Mouse (Mus musculus) c-Kit-positive CD71-negative TER-119-negative erythroid progenitor cells, embryonic 14.5 days (primary cell): Measurements from ENCODE around the gene Cnpy1.

Experiments
- DNase-seq: peaks from one replicate; pipeline ENCODE4 v3.0.0-alpha.2; 2013; ENCODE audit warnings: low read depth

Cnpy1 gene

DNA sequence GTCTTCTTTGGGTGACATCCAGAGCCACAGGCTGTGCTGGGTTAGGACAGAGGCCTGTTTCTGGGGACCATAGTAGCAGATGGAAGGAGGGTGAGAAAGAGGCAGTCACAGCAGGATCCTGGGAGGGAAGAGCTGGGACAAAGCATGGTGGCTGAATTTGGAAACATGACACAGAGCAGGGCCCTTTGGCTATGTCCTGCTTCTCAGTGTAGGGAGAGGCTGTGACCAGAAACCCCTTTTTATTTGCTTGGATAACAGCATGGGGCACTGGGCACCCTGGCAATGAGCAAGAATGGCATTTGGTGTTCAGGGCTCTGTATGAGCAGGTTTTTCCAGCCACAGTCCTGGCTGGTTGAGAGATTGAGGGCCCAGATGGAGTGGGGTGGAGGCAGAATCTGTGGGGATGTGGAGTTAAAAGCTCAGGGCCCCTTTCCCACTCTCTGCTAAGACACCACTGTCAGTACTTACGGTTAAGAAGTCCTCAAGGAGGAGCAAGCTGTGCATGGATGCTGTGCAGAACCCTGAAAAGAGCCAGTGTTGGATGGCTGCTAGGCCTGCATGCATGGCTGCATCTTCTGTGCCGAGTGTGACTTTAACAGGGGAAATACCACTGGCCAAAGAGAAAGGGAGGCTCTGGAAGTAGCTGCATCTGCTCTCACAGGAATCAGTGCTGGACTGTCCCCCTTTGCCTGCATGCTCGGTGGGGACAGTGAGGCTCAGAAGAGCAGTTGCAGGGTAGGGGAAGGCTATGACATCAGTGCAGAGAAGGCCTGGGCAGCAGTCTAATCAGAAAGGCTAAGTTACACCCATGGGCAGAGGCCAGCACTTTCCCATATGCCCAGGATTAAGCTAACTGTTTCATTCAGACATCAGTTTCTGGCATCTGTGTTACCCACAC lies 54.2 kb downstream of the Cnpy1 start:
- no peak for DNase-seq

DNA sequence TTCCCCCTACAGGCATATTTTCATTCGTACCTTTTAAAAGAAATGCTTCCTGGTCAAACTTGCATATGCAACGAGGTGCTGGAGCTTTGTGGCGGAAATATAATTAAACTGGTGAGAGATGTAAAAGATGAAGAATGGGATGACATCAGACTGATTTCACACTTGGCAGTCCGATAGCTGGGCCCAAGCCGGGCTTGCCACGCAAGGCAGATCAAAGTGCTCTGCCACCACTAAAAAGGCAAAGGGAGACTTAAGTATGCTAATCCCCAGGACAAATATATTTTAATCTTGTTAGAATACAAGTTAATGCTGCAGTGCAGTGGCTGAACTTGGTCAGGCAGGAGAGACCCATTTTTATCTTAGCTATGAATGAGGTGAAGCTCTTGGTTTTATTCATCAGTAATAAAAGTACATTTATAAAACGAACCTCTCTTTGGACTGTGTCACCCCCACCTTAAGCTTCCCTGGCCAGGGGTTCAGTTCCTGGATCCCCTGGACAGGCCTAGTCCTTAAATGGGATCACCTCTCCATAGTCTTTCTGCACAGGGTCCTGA lies 66.3 kb downstream of the Cnpy1 start:
- DNase-seq, result no peak

DNA sequence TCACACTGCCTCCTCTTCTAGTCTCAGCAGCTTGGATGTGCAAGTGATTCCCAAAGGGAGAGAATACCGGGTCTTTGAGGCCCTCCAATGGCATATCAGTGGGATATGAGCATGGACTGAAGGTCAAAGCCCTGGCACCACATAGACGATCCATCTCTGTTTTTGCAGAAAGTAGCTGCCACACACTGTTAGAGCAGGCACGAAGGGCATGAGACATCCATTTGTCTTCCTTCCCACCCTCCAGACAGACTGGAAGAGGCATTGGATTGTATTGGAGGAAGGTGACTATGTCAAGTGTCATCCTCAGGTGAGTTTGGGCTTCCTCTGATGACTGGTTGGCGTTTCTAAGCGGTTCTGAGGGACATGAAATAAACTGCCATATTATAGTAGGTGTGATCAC lies 67.3 kb downstream of the Cnpy1 start:
- DNase-seq, result no peak

DNA sequence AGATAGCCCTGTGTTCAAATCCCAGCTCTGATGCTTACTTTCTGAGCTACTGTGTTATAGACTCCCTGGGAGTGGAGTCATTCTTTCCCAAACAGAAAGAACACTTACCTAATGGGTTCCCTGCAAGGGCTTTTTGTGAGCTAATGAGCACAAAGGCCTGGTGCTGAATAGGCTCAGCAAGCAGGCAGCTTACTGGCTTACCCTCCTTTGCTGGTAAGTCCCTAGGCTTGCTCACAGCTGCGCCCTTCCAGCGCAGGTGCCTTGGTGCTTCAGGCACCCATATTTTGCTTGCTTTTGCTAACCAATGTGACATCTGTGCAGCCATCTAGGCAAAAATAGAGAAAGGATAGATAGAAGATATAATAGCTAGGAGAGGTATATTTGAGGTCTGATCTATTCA lies 69.0 kb downstream of the Cnpy1 start:
- DNase-seq, result no peak

DNA sequence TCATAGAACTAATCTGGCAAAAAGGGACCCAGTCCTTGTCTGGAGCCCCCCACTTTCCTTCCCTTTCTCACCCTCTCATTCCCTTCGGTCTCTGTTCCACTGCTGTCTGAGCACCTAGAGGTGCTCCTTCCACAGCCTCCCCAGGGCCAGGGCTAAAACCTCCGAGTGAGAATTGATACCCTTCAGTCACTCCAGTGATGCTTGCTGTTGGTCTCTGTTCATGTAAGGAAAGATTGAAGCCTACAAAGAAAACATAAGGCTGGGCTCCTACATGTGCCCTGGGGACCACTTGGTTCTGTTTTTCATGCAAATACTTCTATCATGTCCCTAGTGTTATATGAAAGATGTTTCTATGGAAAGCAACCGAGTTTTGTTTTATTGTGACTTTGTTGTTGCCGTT lies 69.6 kb downstream of the Cnpy1 start:
- DNase-seq, result no peak

DNA sequence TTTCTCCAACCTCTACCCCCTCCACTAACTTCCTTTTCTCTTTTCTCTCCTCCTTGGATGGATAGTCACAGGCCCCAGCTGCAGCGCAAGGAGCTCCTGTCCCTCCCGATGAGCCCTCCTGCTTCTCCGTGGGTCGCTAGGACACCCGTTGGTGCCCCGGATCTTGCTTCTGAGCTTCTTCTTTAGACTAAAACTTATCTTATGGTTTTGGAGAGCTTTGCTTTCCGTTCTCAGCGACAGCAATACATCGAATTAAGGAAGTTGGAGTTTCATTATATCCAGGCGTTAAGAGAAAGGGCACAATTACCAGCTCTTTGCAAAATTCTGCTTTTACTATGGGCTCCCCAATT lies 70.1 kb downstream of the Cnpy1 start:
- no peak for DNase-seq

DNA sequence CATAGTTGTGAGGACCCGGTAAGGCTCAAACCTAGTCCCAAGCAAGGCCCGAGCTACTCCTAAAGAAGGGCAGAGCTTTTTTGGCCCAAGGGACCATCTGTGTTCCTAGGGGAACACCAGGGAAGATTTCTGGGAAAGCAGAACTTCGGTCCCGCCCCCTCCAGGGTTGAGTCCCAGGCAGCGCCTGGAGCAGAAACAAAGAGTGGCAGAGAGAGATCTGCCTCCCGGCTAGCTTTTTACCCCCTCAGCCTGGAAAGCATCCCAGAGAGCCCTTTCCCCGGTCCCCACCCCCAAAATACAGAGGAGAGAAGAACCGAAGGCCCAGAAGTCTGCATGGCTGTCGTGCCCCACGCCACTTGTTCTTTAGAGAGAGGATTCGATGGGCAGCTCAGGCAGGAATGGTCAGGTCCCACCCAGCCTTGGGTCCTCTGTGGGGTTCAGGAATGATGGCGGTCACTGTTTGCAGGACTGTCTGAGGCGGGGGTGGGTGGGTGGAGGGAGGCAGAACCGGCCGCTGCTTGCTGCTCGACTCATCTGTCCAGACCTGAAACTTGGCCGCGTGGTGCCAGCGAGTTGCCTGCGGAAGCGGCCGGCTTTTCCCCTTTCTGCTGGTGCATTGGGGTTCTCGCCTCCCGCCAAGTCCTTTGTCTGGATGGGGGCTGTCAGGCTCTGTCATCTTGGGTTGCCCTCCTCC lies 70.6 kb downstream of the Cnpy1 start:
- no peak for DNase-seq

DNA sequence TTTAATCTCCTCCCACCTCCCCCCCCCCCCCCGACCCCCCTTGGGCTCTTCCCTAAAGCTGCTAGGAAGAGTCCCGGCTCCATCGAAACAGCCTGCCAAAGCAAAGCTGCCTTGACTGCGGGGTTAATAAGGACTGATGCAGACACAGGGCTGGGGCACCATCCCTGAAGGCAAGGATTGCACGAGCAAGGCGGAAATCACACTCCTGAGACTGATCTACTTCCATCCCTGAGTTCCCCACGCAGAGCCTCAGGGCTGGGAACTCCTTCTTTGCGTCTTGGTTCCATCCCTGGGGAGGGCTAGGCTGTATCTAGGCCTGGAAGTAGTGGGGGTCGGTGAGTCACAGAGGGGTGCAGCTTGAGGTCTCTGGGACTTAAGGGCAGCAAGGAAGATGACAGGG lies 71.5 kb downstream of the Cnpy1 start:
- no peak for DNase-seq

DNA sequence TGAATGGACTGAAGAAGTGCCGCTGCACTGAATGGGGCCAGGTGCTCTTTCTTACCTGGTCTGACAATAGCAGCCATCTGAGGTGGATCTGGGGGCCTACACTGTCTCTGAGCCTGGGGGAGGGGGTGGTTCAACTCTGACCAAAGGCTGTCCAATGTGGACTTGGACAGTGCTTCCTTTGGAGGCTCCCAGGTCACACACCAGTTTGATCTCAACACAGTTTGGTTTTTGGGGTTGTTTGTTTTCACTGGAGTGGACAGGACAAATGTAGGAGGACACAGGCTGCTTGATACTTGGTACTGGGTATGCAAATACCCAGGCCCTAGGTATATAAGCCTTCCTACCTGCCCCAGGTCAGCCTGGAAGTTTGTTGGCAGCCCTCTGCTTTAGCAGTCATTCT lies 71.9 kb downstream of the Cnpy1 start:
- DNase-seq, result no peak

DNA sequence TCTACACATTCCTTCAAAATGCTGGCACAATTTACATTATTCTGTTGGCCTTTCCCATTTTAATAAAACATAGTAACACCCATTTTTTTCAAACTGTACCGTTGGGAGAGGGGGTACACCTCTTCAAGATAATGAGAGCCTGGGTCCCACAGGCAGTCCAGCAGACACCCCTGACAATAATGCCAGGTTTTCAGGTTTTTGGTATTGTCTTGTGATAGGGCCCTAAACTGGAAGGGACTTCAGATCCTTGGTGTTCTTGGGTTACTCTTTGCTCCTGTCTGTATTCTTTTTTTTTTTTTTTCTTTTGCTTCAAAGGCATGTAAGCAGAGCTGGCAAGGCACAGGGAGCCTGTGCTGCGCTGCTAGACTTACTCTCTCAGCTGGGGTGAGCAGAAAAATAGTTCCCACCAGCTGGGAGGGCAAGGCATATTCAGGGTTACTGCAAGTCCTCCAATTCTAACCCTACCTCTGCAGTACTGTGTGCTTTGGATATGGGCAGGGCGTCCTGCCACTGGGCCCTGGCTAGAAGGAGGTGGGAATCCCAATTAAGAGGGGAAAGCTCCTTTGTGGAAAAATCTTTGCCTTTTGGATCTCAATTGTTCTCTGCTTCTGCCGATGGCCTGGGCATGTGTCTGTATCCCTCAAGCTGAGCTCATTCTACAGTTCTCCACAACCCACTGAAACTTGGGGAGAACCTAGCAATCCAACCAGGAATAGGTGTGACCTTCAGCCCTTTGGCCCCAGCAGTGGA lies 72.5 kb downstream of the Cnpy1 start:
- no peak for DNase-seq

DNA sequence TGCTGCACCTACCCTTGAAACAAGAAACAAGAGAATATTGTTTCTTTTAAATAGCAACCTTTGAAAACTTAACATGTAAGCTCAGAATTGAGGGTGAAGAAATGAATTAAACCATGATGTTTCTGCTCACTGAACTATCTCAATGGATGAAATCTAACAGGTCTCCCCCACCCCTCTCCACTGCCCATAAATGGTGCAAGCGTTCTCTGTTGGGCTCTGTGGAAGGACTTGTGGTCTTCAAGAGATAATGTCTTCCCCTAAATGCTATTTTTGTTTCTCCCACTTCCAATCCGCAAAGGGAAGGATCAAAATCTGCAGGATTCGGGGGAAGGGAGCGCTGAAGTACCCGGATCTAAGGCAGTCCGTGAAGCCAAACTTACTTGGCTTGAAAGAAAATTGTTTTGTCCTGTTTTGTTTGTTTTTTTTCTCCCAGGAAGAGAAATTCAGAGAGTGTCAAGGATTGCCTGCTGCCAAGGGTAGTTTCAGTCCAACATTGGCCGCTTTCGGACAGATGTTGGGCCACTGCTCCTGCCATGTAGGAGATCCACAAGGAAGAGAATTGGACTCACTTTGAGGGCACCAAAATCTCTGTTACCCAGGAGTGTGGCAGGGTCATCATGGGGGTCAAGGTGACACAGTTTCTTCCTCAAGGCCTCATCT lies 73.2 kb downstream of the Cnpy1 start:
- no peak for DNase-seq

DNA sequence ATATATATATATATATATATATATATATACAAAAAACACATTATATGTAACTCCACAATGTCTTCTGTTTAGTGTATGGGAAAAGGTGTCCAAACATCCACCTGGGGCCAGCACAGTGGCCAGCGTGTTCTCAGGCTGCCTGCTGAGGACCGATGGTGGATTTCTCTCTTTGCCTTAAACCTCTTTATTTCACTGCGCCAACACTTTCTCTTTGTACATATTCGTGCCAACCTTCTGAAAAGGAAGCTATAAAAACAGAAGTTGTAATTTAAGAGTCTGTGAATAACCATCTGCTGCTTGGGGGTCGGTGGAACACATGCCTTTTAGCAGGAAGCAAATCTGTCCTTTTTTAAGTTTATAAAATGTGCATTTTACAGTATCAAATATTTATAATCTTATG lies 73.9 kb downstream of the Cnpy1 start:
- DNase-seq, result no peak

DNA sequence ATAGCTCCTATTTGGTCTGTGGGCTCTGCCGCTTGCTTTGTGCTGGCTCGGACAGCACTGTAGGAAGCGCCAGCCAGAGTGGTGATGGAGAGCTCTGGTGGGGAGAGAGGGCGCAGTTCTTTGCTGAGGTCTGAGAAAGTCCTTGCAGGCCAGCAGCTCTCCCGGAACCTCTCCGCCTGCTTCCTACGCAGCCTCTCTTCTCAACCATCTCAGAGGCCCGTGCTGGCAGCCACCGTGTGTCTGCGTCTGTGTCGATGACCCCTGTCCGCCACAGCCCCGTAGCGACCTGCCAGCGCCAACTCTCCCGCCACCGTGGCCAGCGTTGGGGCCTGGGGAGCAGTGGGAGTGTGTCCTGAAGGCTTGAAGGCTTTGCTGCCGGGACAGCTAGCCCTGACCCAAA lies 74.7 kb downstream of the Cnpy1 start:
- DNase-seq, result no peak

DNA sequence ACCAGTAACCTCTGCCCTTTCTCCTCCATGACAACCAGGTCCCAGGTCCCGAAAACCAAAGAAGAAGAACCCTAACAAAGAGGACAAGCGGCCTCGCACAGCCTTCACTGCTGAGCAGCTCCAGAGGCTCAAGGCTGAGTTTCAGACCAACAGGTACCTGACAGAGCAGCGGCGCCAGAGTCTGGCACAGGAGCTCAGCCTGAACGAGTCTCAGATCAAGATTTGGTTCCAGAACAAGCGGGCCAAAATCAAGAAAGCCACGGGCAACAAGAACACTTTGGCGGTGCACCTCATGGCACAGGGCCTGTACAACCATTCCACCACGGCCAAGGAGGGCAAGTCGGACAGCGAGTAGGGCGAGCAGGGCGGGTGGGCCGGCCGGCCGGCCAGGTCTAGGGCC lies 75.5 kb downstream of the Cnpy1 start:
- no peak for DNase-seq

DNA sequence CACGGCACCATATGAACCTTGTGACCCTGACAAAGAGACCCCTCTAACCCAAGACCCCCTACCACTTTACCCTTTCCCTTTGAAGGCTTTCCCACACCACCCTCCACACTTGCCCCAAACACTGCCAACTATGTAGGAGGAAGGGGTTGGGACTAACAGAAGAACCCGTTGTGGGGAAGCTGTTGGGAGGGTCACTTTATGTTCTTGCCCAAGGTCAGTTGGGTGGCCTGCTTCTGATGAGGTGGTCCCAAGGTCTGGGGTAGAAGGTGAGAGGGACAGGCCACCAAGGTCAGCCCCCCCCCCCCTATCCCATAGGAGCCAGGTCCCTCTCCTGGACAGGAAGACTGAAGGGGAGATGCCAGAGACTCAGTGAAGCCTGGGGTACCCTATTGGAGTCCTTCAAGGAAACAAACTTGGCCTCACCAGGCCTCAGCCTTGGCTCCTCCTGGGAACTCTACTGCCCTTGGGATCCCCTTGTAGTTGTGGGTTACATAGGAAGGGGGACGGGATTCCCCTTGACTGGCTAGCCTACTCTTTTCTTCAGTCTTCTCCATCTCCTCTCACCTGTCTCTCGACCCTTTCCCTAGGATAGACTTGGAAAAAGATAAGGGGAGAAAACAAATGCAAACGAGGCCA lies 76.3 kb downstream of the Cnpy1 start:
- no peak for DNase-seq

DNA sequence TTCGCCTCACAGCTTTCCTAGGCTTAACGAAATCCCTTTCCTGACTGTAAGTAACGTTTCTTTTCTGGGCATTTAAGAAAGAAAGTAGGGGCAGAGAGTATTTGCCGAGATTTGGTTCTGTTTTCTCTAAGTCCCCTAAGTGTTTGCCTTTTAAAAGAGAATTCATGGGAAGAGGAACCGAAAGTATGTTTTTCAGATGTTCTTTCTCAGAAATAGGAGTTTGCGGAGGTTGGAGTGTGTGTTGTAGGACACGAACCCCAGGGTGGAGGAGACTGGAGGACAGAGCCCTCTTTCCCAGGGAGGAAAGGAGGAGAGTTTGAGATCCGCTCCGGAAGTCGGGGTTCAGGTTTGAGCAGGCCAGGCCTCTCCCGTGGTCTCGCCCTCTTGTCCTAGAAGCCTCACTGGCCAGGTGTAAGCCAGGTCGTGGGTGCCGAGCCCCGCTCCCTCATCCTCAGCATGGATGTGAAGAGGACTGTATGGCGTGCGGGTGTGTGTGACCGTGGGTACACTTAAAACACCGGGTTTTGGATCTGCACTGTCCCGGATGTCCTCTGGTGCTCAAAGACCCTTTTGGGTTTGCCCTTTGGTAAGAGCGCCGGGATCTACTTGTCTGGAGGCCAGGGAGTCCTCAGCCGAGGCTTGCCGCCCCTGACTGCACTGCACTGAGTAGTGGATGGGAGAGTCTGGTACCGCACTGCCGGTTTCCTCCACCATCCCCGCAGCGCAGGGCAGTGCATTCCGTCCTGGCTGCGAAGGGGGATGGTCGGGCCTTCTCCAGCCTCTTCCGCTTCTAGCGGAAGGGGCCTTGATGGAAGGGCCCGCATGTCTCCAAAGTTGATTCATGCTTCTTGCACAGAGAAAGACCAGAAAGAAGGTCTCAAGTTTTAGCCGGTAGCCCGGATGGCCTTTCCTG lies 77.1 kb downstream of the Cnpy1 start:
- DNase-seq, result no peak

DNA sequence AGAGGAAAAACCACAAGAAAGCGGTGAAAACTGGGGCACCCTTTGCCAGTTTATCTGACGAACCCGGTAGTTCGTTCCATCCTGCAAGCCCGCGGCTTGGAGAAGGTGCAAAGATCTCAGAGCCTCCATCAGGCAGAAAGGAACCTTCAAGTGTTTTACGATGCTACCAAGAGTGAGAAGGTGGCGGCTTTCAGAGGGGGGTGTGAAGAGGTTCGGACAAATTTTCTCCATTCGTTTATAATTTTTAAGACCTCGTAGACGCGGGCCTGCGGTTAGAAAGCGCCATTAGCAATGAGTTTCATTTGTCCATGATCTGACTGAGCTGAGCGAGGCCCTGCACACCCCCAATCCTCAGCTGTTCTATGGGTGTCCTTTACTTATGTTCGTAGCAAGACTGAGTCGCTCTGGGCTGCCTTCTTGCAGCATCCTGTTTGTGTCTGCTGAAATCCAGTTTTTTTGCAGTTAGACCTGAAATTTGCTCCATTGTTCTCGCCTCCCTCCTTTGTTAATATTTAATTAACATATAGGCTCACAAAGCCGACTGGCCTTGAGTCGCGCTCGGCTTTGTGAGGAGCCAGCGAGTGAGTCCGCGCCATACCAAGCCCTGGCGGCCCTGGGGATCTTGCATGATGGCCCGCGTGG lies 77.9 kb downstream of the Cnpy1 start:
- no peak for DNase-seq

DNA sequence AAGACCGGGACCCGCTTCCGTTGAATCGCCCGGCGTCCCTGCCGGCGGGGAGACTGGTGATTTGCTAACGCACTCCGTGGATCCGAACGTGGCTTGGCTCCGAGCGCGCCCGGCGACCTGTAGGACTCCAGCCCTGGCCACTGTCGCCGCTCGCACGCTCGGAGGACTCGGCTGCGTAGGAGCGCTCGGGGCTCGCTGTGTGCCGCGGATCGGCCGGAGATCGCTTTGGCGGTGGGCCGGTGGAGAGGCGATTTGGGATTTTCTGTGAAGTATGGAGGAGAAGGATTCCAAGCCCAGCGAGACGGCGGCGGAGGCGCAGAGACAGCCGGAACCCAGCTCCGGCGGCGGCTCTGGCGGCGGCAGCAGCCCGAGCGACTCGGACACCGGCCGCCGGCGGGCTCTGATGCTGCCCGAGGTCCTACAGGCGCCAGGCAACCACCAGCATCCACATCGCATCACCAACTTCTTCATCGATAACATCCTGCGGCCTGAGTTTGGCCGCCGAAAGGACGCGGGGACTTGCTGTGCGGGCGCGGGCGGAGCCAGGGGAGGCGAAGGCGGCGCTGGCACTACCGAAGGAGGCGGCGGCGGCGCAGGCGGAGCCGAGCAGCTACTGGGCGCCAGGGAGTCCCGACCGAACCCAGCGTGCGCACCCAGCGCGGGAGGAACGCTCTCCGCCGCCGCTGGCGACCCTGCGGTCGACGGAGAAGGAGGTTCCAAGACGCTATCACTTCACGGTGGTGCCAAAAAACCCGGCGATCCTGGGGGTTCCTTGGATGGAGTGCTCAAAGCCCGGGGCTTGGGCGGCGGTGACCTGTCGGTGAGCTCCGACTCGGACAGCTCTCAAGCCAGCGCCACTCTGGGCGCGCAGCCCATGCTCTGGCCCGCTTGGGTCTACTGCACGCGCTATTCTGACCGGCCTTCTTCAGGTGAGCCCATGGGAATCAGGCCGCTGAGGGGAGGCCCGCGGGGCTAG lies 79.1 kb downstream of the Cnpy1 start:
- no peak for DNase-seq
